Mouse (Mus musculus): ENCODE measurements at regions not wholly inside any gene's neighbourhood (a gene's known extent, or its start where the extent isn't known, plus 50 kb on each side); places are given as distances from the start of the nearest gene placed in this dataset.
"Not testable (repeated sequence)": the region's sequence is repeated elsewhere in the genome, so short reads cannot be mapped to it uniquely, and the experiment has no call there.

- not testable (repeated sequence) for TF ChIP-seq EP300 (IDR thresholded peaks at IDR 0.05; ENCODE audit: low read depth in 1 of 2, low read length in 2 of 2); GATA1 (IDR thresholded peaks at IDR 0.05; ENCODE audit: low read depth, low read length); USF2 (IDR thresholded peaks at IDR 0.05; ENCODE audit: borderline replicate concordance in 1 of 2, insufficient read depth in 1 of 2, low read depth in 1 of 2, low read length in 2 of 2); GABPA (IDR thresholded peaks at IDR 0.05; ENCODE audit: low read depth, low read length); CTCF (IDR thresholded peaks at IDR 0.05 in 2 of 3, conservative IDR thresholded peaks at IDR 0.05 in 1 of 3; ENCODE audit: control insufficient read depth in 1 of 3, insufficient read depth in 1 of 3, low read depth in 2 of 3, low read length in 3 of 3, poor library complexity in 1 of 3, severe bottlenecking in 1 of 3); NELFE (IDR thresholded peaks at IDR 0.05; ENCODE audit: low read depth, low read length); TCF12 (IDR thresholded peaks at IDR 0.05; ENCODE audit: low read depth, low read length); MAX (IDR thresholded peaks at IDR 0.05; ENCODE audit: low read length); POLR2AphosphoS5 (IDR thresholded peaks at IDR 0.05; ENCODE audit: borderline replicate concordance, low read depth, low read length); ETS1 (IDR thresholded peaks at IDR 0.05; ENCODE audit: low read depth, low read length); POLR2A (IDR thresholded peaks at IDR 0.05; ENCODE audit: control insufficient read depth in 1 of 2, insufficient read depth in 1 of 2, low read depth in 1 of 2, low read length in 2 of 2, poor library complexity in 1 of 2); USF1 (IDR thresholded peaks at IDR 0.05; ENCODE audit: low read depth, low read length); CHD1 (IDR thresholded peaks at IDR 0.05; ENCODE audit: low read depth, low read length); POLR2AphosphoS2 (IDR thresholded peaks at IDR 0.05; ENCODE audit: low read length)
Observed at GRCm38 (mm10) chr4:3343443-3343842, 158.3 kb upstream of the Vmn1r3 start.

All from MEL (cell line).